Mouse (Mus musculus) MEL (cell line): ENCODE results near the gene Fbxw11. TPM values are rescaled to one million over a fixed set of nuclear protein-coding genes. Genes with fewer than 3 reads are reported as not detected.

Source experiments
- DNase-seq: peaks from one replicate; pipeline ENCODE4 v3.0.0; 2011; ENCODE audit warnings: low read depth, low spot score
- H3K27ac ChIP-seq: 2 replicates; pipeline ENCODE4 v1.5.1; 2012; ENCODE audit warnings: low read depth, mild to moderate bottlenecking, control low read depth, low read length, moderate library complexity; ENCODE audit not compliant: control insufficient read depth
- H3K27me3 ChIP-seq, 2 experiments: fragments of 150-350 bp in 1 of 2; sonication (generic) in 1 of 2; 2 replicates each; pipeline ENCODE4 v1.6.1; 2012; ENCODE audit warnings: low read length in 2 of 2, mild to moderate bottlenecking in 2 of 2, improper control_type of control experiment in 1 of 2, moderate library complexity in 1 of 2; ENCODE audit not compliant: insufficient read depth in 2 of 2, control insufficient read depth in 1 of 2
- H3K36me3 ChIP-seq, 2 experiments: 2 replicates each; pipeline ENCODE4 v1.6.1; 2012 to 2014; ENCODE audit warnings: low read length in 2 of 2, improper control_type of control experiment in 1 of 2, inconsistent platforms in 1 of 2, mild to moderate bottlenecking in 1 of 2; ENCODE audit not compliant: insufficient read depth in 2 of 2, control insufficient read depth in 1 of 2
- H3K4me1 ChIP-seq, 2 experiments: fragments of 150-350 bp in 1 of 2; sonication (generic) in 1 of 2; 2 replicates each; pipeline ENCODE4 v1.6.1; 2012; ENCODE audit warnings: low read length in 2 of 2, improper control_type of control experiment in 1 of 2, mild to moderate bottlenecking in 1 of 2; ENCODE audit not compliant: insufficient read depth in 2 of 2, control insufficient read depth in 1 of 2
- H3K4me3 ChIP-seq, 2 experiments: fragments of 150-350 bp in 1 of 2; sonication (generic) in 1 of 2; 2 replicates each; pipeline ENCODE4 v1.5.1; 2012; ENCODE audit warnings: low read depth in 2 of 2, low read length in 2 of 2, mild to moderate bottlenecking in 2 of 2, moderate library complexity in 2 of 2, control low read depth in 1 of 2, improper control_type of control experiment in 1 of 2; ENCODE audit not compliant: control insufficient read depth in 1 of 2, insufficient read depth in 1 of 2
- H3K79me2 ChIP-seq: 2 replicates; pipeline ENCODE4 v1.6.1; 2012; ENCODE audit warnings: mild to moderate bottlenecking, low read length, moderate library complexity; ENCODE audit not compliant: control insufficient read depth, poor library complexity, insufficient read depth
- H3K9ac ChIP-seq: 2 replicates; pipeline ENCODE4 v1.6.1; 2012; ENCODE audit warnings: low read depth, mild to moderate bottlenecking, control low read depth, low read length, moderate library complexity; ENCODE audit not compliant: control insufficient read depth, poor library complexity, severe bottlenecking
- H3K9me3 ChIP-seq: fragments of 150-350 bp; sonication (generic); replicated peaks from 2 replicates; pipeline ENCODE4 v1.6.1; 2012; ENCODE audit warnings: mild to moderate bottlenecking, low read length, improper control_type of control experiment, moderate library complexity; ENCODE audit not compliant: insufficient read depth
- CHD1 ChIP-seq: IDR thresholded peaks from 2 replicates; pipeline ENCODE4 v1.6.1; 2012; ENCODE audit warnings: low read depth, mild to moderate bottlenecking, inconsistent platforms, low read length, improper control_type of control experiment
- CHD2 ChIP-seq: IDR thresholded peaks from 2 replicates; pipeline ENCODE4 v1.6.1; 2011; ENCODE audit warnings: low read length, improper control_type of control experiment
- CTCF ChIP-seq, 3 experiments: IDR thresholded peaks in 2 of 3; conservative IDR thresholded peaks in 1 of 3; 2 replicates each; pipeline ENCODE4 v1.5.1; 2011 to 2012; ENCODE audit warnings: low read length in 3 of 3, low read depth in 2 of 3, mild to moderate bottlenecking in 2 of 3, improper control_type of control experiment in 1 of 3, inconsistent platforms in 1 of 3, mixed read lengths in 1 of 3, moderate library complexity in 1 of 3; ENCODE audit not compliant: control insufficient read depth in 1 of 3, insufficient read depth in 1 of 3, poor library complexity in 1 of 3, severe bottlenecking in 1 of 3
- E2F4 ChIP-seq: IDR thresholded peaks from 2 replicates; pipeline ENCODE4 v1.6.1; 2011; ENCODE audit warnings: low read depth, low read length, improper control_type of control experiment, borderline replicate concordance
- ELF1 ChIP-seq: IDR thresholded peaks from 2 replicates; pipeline ENCODE4 v1.6.1; 2014; ENCODE audit warnings: low read depth, mild to moderate bottlenecking, inconsistent platforms, low read length, improper control_type of control experiment, moderate library complexity
- EP300 ChIP-seq, 2 experiments: IDR thresholded peaks; 2 replicates each; pipeline ENCODE4 v1.6.1; 2011; ENCODE audit warnings: improper control_type of control experiment in 2 of 2, low read length in 2 of 2, low read depth in 1 of 2, mild to moderate bottlenecking in 1 of 2
- ETS1 ChIP-seq: IDR thresholded peaks from 2 replicates; pipeline ENCODE4 v1.6.1; 2012; ENCODE audit warnings: low read depth, mild to moderate bottlenecking, inconsistent platforms, low read length, improper control_type of control experiment, moderate library complexity
- GABPA ChIP-seq: IDR thresholded peaks from 2 replicates; pipeline ENCODE4 v1.6.1; 2012; ENCODE audit warnings: low read depth, mild to moderate bottlenecking, inconsistent platforms, low read length, improper control_type of control experiment, moderate library complexity
- GATA1 ChIP-seq: IDR thresholded peaks from 2 replicates; pipeline ENCODE4 v1.6.1; 2011; ENCODE audit warnings: low read depth, low read length, improper control_type of control experiment
- HCFC1 ChIP-seq: IDR thresholded peaks from 2 replicates; pipeline ENCODE4 v1.6.1; 2012; ENCODE audit warnings: low read depth, mild to moderate bottlenecking, inconsistent platforms, low read length, improper control_type of control experiment, moderate library complexity
- JUND ChIP-seq: IDR thresholded peaks from 2 replicates; pipeline ENCODE4 v1.6.1; 2011; ENCODE audit warnings: low read depth, mild to moderate bottlenecking, improper control_type of control experiment, low read length
- KAT2A ChIP-seq: conservative IDR thresholded peaks from 2 replicates; pipeline ENCODE4 v1.6.1; 2012; ENCODE audit warnings: low read depth, low read length, improper control_type of control experiment, inconsistent platforms
- MAFK ChIP-seq: IDR thresholded peaks from 2 replicates; pipeline ENCODE4 v1.6.1; 2011; ENCODE audit warnings: low read depth, mild to moderate bottlenecking, low read length, improper control_type of control experiment, borderline replicate concordance
- MAX ChIP-seq: IDR thresholded peaks from 2 replicates; pipeline ENCODE4 v1.6.1; 2011; ENCODE audit warnings: low read length, improper control_type of control experiment
- MAZ ChIP-seq: IDR thresholded peaks from 2 replicates; pipeline ENCODE4 v1.6.1; 2012; ENCODE audit warnings: low read depth, mild to moderate bottlenecking, inconsistent platforms, low read length, improper control_type of control experiment
- MXI1 ChIP-seq: IDR thresholded peaks from 2 replicates; pipeline ENCODE4 v1.6.1; 2011; ENCODE audit warnings: mild to moderate bottlenecking, low read depth, low read length, improper control_type of control experiment
- MYB ChIP-seq: IDR thresholded peaks from 2 replicates; pipeline ENCODE4 v1.6.1; 2011; ENCODE audit warnings: mild to moderate bottlenecking, low read depth, low read length, improper control_type of control experiment
- MYC ChIP-seq: IDR thresholded peaks from 2 replicates; pipeline ENCODE4 v1.6.1; 2011; ENCODE audit warnings: low read depth, mild to moderate bottlenecking, low read length, improper control_type of control experiment, moderate library complexity
- NELFE ChIP-seq: IDR thresholded peaks from 2 replicates; pipeline ENCODE4 v1.6.1; 2011; ENCODE audit warnings: low read depth, low read length, improper control_type of control experiment
- NRF1 ChIP-seq: IDR thresholded peaks from 2 replicates; pipeline ENCODE4 v1.6.1; 2014; ENCODE audit warnings: low read depth, mild to moderate bottlenecking, inconsistent platforms, low read length, improper control_type of control experiment, moderate library complexity; ENCODE audit not compliant: poor library complexity, insufficient read depth, severe bottlenecking
- POLR2A ChIP-seq, 2 experiments: IDR thresholded peaks; 2 replicates each; pipeline ENCODE4 v1.6.1; 2011 to 2012; ENCODE audit warnings: low read length in 2 of 2, mild to moderate bottlenecking in 2 of 2, control low read depth in 1 of 2, improper control_type of control experiment in 1 of 2, low read depth in 1 of 2, moderate library complexity in 1 of 2; ENCODE audit not compliant: control insufficient read depth in 1 of 2, insufficient read depth in 1 of 2, poor library complexity in 1 of 2
- POLR2AphosphoS2 ChIP-seq: IDR thresholded peaks from 2 replicates; pipeline ENCODE4 v1.6.1; 2011; ENCODE audit warnings: low read length, improper control_type of control experiment
- POLR2AphosphoS5 ChIP-seq: IDR thresholded peaks from 2 replicates; pipeline ENCODE4 v1.6.1; 2012; ENCODE audit warnings: low read depth, borderline replicate concordance, mild to moderate bottlenecking, inconsistent platforms, low read length, moderate library complexity, mixed read lengths
- RAD21 ChIP-seq: IDR thresholded peaks from 2 replicates; pipeline ENCODE4 v1.6.1; 2011; ENCODE audit warnings: mild to moderate bottlenecking, low read depth, low read length, improper control_type of control experiment
- RCOR1 ChIP-seq: IDR thresholded peaks from 2 replicates; pipeline ENCODE4 v1.6.1; 2012; ENCODE audit warnings: low read depth, mild to moderate bottlenecking, inconsistent platforms, low read length, improper control_type of control experiment
- SIN3A ChIP-seq: IDR thresholded peaks from 2 replicates; pipeline ENCODE4 v1.6.1; 2012; ENCODE audit warnings: low read length, improper control_type of control experiment, inconsistent platforms
- SMC3 ChIP-seq: IDR thresholded peaks from 2 replicates; pipeline ENCODE4 v1.6.1; 2011; ENCODE audit warnings: low read depth, low read length, improper control_type of control experiment
- TAL1 ChIP-seq: IDR thresholded peaks from 2 replicates; pipeline ENCODE4 v1.6.1; 2012; ENCODE audit warnings: mild to moderate bottlenecking, inconsistent platforms, low read length, moderate library complexity, mixed read lengths
- TBP ChIP-seq: IDR thresholded peaks from 2 replicates; pipeline ENCODE4 v1.8.0; 2011; ENCODE audit warnings: low read depth, low read length, improper control_type of control experiment
- TCF12 ChIP-seq: IDR thresholded peaks from 2 replicates; pipeline ENCODE4 v1.6.1; 2014; ENCODE audit warnings: low read depth, mild to moderate bottlenecking, inconsistent platforms, low read length, improper control_type of control experiment, moderate library complexity
- UBTF ChIP-seq: IDR thresholded peaks from 2 replicates; pipeline ENCODE4 v1.6.1; 2012; ENCODE audit warnings: low read depth, mild to moderate bottlenecking, inconsistent platforms, low read length, improper control_type of control experiment, moderate library complexity, borderline replicate concordance; ENCODE audit not compliant: insufficient read depth
- USF1 ChIP-seq: IDR thresholded peaks from 2 replicates; pipeline ENCODE4 v1.6.1; 2014; ENCODE audit warnings: low read depth, mild to moderate bottlenecking, inconsistent platforms, low read length, improper control_type of control experiment, moderate library complexity
- USF2 ChIP-seq, 2 experiments: IDR thresholded peaks; 2 replicates each; pipeline ENCODE4 v1.6.1; 2011 to 2012; ENCODE audit warnings: improper control_type of control experiment in 2 of 2, low read length in 2 of 2, borderline replicate concordance in 1 of 2, inconsistent platforms in 1 of 2, low read depth in 1 of 2, mild to moderate bottlenecking in 1 of 2; ENCODE audit not compliant: insufficient read depth in 1 of 2
- ZC3H11A ChIP-seq: IDR thresholded peaks from 2 replicates; pipeline ENCODE4 v1.6.1; 2012; ENCODE audit warnings: low read depth, mild to moderate bottlenecking, inconsistent platforms, low read length, improper control_type of control experiment
- ZKSCAN1 ChIP-seq: IDR thresholded peaks from 2 replicates; pipeline ENCODE4 v1.6.1; 2012; ENCODE audit warnings: low read depth, mild to moderate bottlenecking, inconsistent platforms, low read length, improper control_type of control experiment, moderate library complexity
- ZMIZ1 ChIP-seq: IDR thresholded peaks from 2 replicates; pipeline ENCODE4 v1.6.1; 2012; ENCODE audit warnings: low read depth, mild to moderate bottlenecking, inconsistent platforms, low read length, improper control_type of control experiment, moderate library complexity
- ZNF384 ChIP-seq: IDR thresholded peaks from 2 replicates; pipeline ENCODE4 v1.6.1; 2012; ENCODE audit warnings: low read depth, mild to moderate bottlenecking, inconsistent platforms, low read length, improper control_type of control experiment
- polyA plus RNA-seq, 2 experiments: library from polyadenylated mRNA; stranded (reverse) in 1 of 2; unstranded in 1 of 2; fragments of >175 nt in 1 of 2; fragments of >200 nt in 1 of 2; gene quantifications; 2 replicates each; pipeline versions ENCODE4 v1.2.1 to v1.2.4; 2012; ENCODE audit warnings: low replicate concordance in 2 of 2, low read depth in 1 of 2; ENCODE audit not compliant: insufficient read length in 2 of 2, insufficient read depth in 1 of 2, missing spikeins in 1 of 2
- total RNA-seq: library from RNA; depleted of rRNA; stranded (reverse); fragments of 300-350 nt; gene quantifications from 2 replicates; pipeline ENCODE4 v1.2.3, GENCODE M21; 2012; rRNA removed

Gene Fbxw11
- total RNA-seq (53.5 and 59.6 TPM in 2 replicates), polyA plus RNA-seq (10 to 100 TPM; 35.4 to 98.5 TPM)

DNA sequence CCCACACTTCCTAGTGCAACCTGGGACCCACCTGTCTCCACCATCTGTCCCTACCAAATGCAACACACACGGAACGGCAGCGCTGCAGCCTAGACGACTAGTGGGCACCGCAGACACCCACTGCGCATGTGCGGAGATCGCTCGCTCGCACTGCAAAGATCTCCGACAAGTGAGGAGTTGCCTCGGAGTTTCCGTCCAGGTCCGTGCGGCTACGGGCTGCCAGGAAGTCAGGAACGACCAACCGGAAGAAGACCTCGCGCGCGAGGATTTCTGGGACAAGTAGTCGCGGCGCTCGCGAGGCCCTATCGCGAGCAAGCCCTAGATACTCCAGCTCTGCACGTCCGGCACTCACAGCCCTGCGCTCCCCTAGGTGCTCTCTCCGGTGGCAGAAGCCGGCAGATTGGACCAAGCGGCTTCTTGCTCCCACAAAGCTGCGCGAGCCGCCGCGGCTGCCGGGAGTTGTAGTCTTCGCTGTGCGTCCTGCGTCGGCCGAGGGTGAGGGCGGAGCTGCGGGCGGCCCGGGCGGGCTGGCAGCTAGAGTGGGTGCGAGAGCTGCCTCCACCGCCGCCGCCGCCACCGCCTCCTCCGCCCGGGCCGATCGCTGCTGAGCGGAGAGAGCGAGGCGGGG lies at the start of gene Fbxw11:
Fbxw11 (plus strand) TSS at position 476 of the 628 bp plus-strand sequence.
- H3K9me3 ChIP-seq = no peaks in the 10 kb centered on the region
- peaks cover 0 to 38% of the 10 kb centered on the region in 2 experiments; a peak in 2 of 4 replicates for H3K36me3 ChIP-seq
- peaks cover 42% of the 10 kb centered on the region for H3K79me2 ChIP-seq
- DNase-seq = peak; percentile 99
- peak within 1 kb of the TSS; percentile 97 for H3K9ac ChIP-seq
- no peaks in the 10 kb centered on the region for H3K27me3 ChIP-seq
- peaks cover 21 to 22% of the 10 kb centered on the region in 2 experiments for H3K4me1 ChIP-seq
- H3K4me3 ChIP-seq = peak within 1 kb of the TSS; percentile 92 to 94
- peak within 1 kb of the TSS; percentile 97 for H3K27ac ChIP-seq
- TF ChIP-seq MAX (peak; percentile 81), NELFE (peak; percentile 96), SMC3 (no peak), MYB (0 out of 2 replicates have a peak, but pooled peaks have one; percentile 7), E2F4 (no peak), POLR2AphosphoS5 (no peak), HCFC1 (peak; percentile 95), KAT2A (peak; percentile 95), MYC (peak; percentile 32; the same call in 1 of the 2 replicates), RAD21 (no peak), TCF12 (peak; percentile 47), EP300 (IDR thresholded peaks at IDR 0.05; ENCODE audit: low read depth in 1 of 2, low read length in 2 of 2) (no peak), GATA1 (no peak), ZKSCAN1 (no peak), ZC3H11A (no peak), RCOR1 (no peak), TAL1 (no peak), ZNF384 (no peak; the same call in 1 of the 2 replicates), MXI1 (peak; percentile 66), USF2 (IDR thresholded peaks at IDR 0.05; ENCODE audit: borderline replicate concordance in 1 of 2, insufficient read depth in 1 of 2, low read depth in 1 of 2, low read length in 2 of 2) (no peak), MAFK (no peak), ZMIZ1 (peak; percentile 98), UBTF (no peak), ETS1 (0 out of 2 replicates have a peak, but pooled peaks have one; percentile 32), USF1 (no peak), CHD2 (peak; percentile 81), GABPA (no peak; the same call in 1 of the 2 replicates), ELF1 (peak; percentile 90), CTCF (IDR thresholded peaks at IDR 0.05 in 2 of 3, conservative IDR thresholded peaks at IDR 0.05 in 1 of 3; ENCODE audit: control insufficient read depth in 1 of 3, insufficient read depth in 1 of 3, low read depth in 2 of 3, low read length in 3 of 3, poor library complexity in 1 of 3, severe bottlenecking in 1 of 3) (no peak), SIN3A (peak; percentile 81), POLR2A (IDR thresholded peaks at IDR 0.05; ENCODE audit: control insufficient read depth in 1 of 2, insufficient read depth in 1 of 2, low read depth in 1 of 2, low read length in 2 of 2, poor library complexity in 1 of 2) (peak; percentile 98 to 99), POLR2AphosphoS2 (peak; percentile 96), JUND (no peak), MAZ (peak; percentile 49; the same call in 1 of the 2 replicates), NRF1 (peak; percentile 98), TBP (peak; percentile 85), CHD1 (no peak)
